Mouse (Mus musculus): ENCODE measurements at regions not wholly inside any gene's neighbourhood (a gene's known extent, or its start where the extent isn't known, plus 50 kb on each side); places are given as distances from the start of the nearest gene placed in this dataset.

GRCm38 (mm10) chr6:135433753-135434152 lies 71.4 kb downstream of the Emp1 start:
- DNase-seq (ENCODE audit: low spot score in 2 of 2), result no peak

GRCm38 (mm10) chr6:135436315-135436714 lies 74.0 kb downstream of the Emp1 start:
- DNase-seq (ENCODE audit: low spot score in 2 of 2), result no peak

GRCm38 (mm10) chr6:135438271-135438670 lies 75.9 kb downstream of the Emp1 start:
- DNase-seq (ENCODE audit: low spot score in 2 of 2), result no peak

GRCm38 (mm10) chr6:135441126-135441871 lies 79.0 kb downstream of the Emp1 start:
- peak in 1 of 2 experiments; percentile 77 for DNase-seq (ENCODE audit: low spot score in 2 of 2)

GRCm38 (mm10) chr6:135444661-135445060 lies 82.3 kb downstream of the Emp1 start:
- peak; percentile 64 to 91 for DNase-seq (ENCODE audit: low spot score in 2 of 2)

- DNase-seq (ENCODE audit: low spot score in 2 of 2), result no peak
Measured at GRCm38 (mm10) chr6:135445070-135445469, 82.7 kb downstream of the Emp1 start.

- no peak for DNase-seq (ENCODE audit: low spot score in 2 of 2)
Measured at GRCm38 (mm10) chr6:135447801-135448200, 85.5 kb downstream of the Emp1 start.

- no peak for DNase-seq (ENCODE audit: low spot score in 2 of 2)
Measured at GRCm38 (mm10) chr6:135449228-135449627, 86.9 kb downstream of the Emp1 start.

GRCm38 (mm10) chr6:135450573-135450972 lies 88.2 kb downstream of the Emp1 start:
- DNase-seq (ENCODE audit: low spot score in 2 of 2), result no peak

GRCm38 (mm10) chr6:135451165-135451797 lies 88.9 kb downstream of the Emp1 start:
- DNase-seq (ENCODE audit: low spot score in 2 of 2), result no peak

GRCm38 (mm10) chr6:135453041-135453440 lies 90.7 kb downstream of the Emp1 start:
- DNase-seq (ENCODE audit: low spot score in 2 of 2), result no peak

GRCm38 (mm10) chr6:135472495-135472894 lies 110.2 kb downstream of the Emp1 start:
- DNase-seq (ENCODE audit: low spot score in 2 of 2), result no peak

GRCm38 (mm10) chr6:135473146-135473545 lies 110.8 kb downstream of the Emp1 start:
- DNase-seq (ENCODE audit: low spot score in 2 of 2), result no peak

- no peak for DNase-seq (ENCODE audit: low spot score in 2 of 2)
Measured at GRCm38 (mm10) chr6:135488795-135489194, 126.5 kb downstream of the Emp1 start.

- no peak for DNase-seq (ENCODE audit: low spot score in 2 of 2)
Measured at GRCm38 (mm10) chr6:135493983-135494382, 131.6 kb downstream of the Emp1 start.

- no peak for DNase-seq (ENCODE audit: low spot score in 2 of 2)
Measured at GRCm38 (mm10) chr6:135495841-135496240, 133.5 kb downstream of the Emp1 start.

- DNase-seq (ENCODE audit: low spot score in 2 of 2), result no peak
Measured at GRCm38 (mm10) chr6:135498592-135498991, 136.2 kb downstream of the Emp1 start.

GRCm38 (mm10) chr6:135500381-135500780 lies 138.0 kb downstream of the Emp1 start:
- DNase-seq (ENCODE audit: low spot score in 2 of 2), result no peak

- no peak for DNase-seq (ENCODE audit: low spot score in 2 of 2)
Measured at GRCm38 (mm10) chr6:135501791-135502190, 139.4 kb downstream of the Emp1 start.

GRCm38 (mm10) chr6:135502405-135502804 lies 140.1 kb downstream of the Emp1 start:
- DNase-seq (ENCODE audit: low spot score in 2 of 2), result no peak

GRCm38 (mm10) chr6:135518710-135519437 lies 156.5 kb downstream of the Emp1 start:
- DNase-seq (ENCODE audit: low spot score in 2 of 2), result no peak

- DNase-seq (ENCODE audit: low spot score in 2 of 2), result no peak
Measured at GRCm38 (mm10) chr6:135519438-135519803, 157.1 kb downstream of the Emp1 start.

GRCm38 (mm10) chr6:135520868-135521267 lies 158.5 kb downstream of the Emp1 start:
- DNase-seq (ENCODE audit: low spot score in 2 of 2), result no peak
